Mouse (Mus musculus): Measurements from ENCODE around the gene Pitpnm2. TPM values are rescaled to one million over a fixed set of nuclear protein-coding genes. Genes with fewer than 3 reads are reported as not detected.
A peak's percentile ranks its signal among the peaks of the same experiment; 100 is the strongest.

Gene Pitpnm2
- polyA plus RNA-seq, 1 experiment from 2014 or later = 9.2 TPM

GRCm38 (mm10) chr5:124225891-124226290 is 23.7 kb downstream of the Pitpnm2 start:
- Histone ChIP-seq H3K9me3 (ENCODE audit: low read length) (no peaks in the 10 kb centered on the region), H3K27ac (ENCODE audit: low read length) (no peak overlapping the region), H3K4me2 (replicated peaks; ENCODE audit: low read depth, low read length) (no peak overlapping the region), H3K4me1 (ENCODE audit: insufficient read depth, low read depth, low read length) (peaks cover 23% of the 10 kb centered on the region; the same call in 1 of the 2 replicates), H3K27me3 (replicated peaks; ENCODE audit: insufficient read depth, low read length) (no peaks in the 10 kb centered on the region), H3K4me3 (ENCODE audit: low read depth, low read length) (no peak overlapping the region), H3K36me3 (ENCODE audit: insufficient read depth, low read length) (no peaks in the 10 kb centered on the region; the same call in 1 of the 2 replicates), H3K9ac (replicated peaks; ENCODE audit: low read depth) (no peak overlapping the region)
- DNase-seq (ENCODE audit: low spot score) = no peak
- WGBS = 94% methylated on average over 7 of the region's 7 CpGs
- ATAC-seq = no peak
- TF ChIP-seq CTCF (IDR thresholded peaks at IDR 0.05) (no peak), EP300 (IDR thresholded peaks at IDR 0.05) (no peak)

- Histone ChIP-seq H3K9me3 (ENCODE audit: low read length) (no peaks in the 10 kb centered on the region), H3K4me3 (ENCODE audit: low read depth, low read length) (no peak overlapping the region), H3K4me2 (replicated peaks; ENCODE audit: low read depth, low read length) (no peak overlapping the region), H3K27ac (ENCODE audit: low read length) (no peak overlapping the region), H3K9ac (replicated peaks; ENCODE audit: low read depth) (no peak overlapping the region), H3K36me3 (ENCODE audit: insufficient read depth, low read length) (no peaks in the 10 kb centered on the region; the same call in 1 of the 2 replicates), H3K27me3 (replicated peaks; ENCODE audit: insufficient read depth, low read length) (no peaks in the 10 kb centered on the region), H3K4me1 (ENCODE audit: insufficient read depth, low read depth, low read length) (peaks cover 26% of the 10 kb centered on the region; the same call in 1 of the 2 replicates)
- DNase-seq (ENCODE audit: low spot score) (peak; percentile 57), ATAC-seq (no peak)
- TF ChIP-seq EP300 (IDR thresholded peaks at IDR 0.05) (no peak), CTCF (IDR thresholded peaks at IDR 0.05) (no peak)
- WGBS = 60% methylated on average over 16 of the region's 16 CpGs
Measured at GRCm38 (mm10) chr5:124224321-124225092, 25.1 kb downstream of the Pitpnm2 start.

- H3K9me3 ChIP-seq (ENCODE audit: low read length) = no peaks in the 10 kb centered on the region
- no peak overlapping the region for H3K27ac ChIP-seq (ENCODE audit: low read length)
- H3K27me3 ChIP-seq (replicated peaks; ENCODE audit: insufficient read depth, low read length) = no peaks in the 10 kb centered on the region
- H3K36me3 ChIP-seq (ENCODE audit: insufficient read depth, low read length) = no peaks in the 10 kb centered on the region; the same call in 1 of the 2 replicates
- H3K4me1 ChIP-seq (ENCODE audit: insufficient read depth, low read depth, low read length) = peaks cover 32% of the 10 kb centered on the region
- no peak for TF ChIP-seq CTCF (IDR thresholded peaks at IDR 0.05)
- TF ChIP-seq EP300 (IDR thresholded peaks at IDR 0.05) = no peak
- no peak overlapping the region for H3K4me2 ChIP-seq (replicated peaks; ENCODE audit: low read depth, low read length)
- H3K9ac ChIP-seq (replicated peaks; ENCODE audit: low read depth) = no peak overlapping the region
- ATAC-seq = no peak
- no peak overlapping the region for H3K4me3 ChIP-seq (ENCODE audit: low read depth, low read length)
- DNase-seq (ENCODE audit: low spot score) = no peak
- WGBS = 85% methylated on average over 8 of the region's 8 CpGs
Measured at GRCm38 (mm10) chr5:124223574-124223973, 26.0 kb downstream of the Pitpnm2 start.

- no peak overlapping the region for H3K9ac ChIP-seq (replicated peaks; ENCODE audit: low read depth)
- H3K27me3 ChIP-seq (replicated peaks; ENCODE audit: insufficient read depth, low read length) = no peaks in the 10 kb centered on the region
- peaks cover 39% of the 10 kb centered on the region for H3K4me1 ChIP-seq (ENCODE audit: insufficient read depth, low read depth, low read length)
- no peak overlapping the region for H3K4me3 ChIP-seq (ENCODE audit: low read depth, low read length)
- no peaks in the 10 kb centered on the region for H3K9me3 ChIP-seq (ENCODE audit: low read length)
- ATAC-seq = peak; percentile 14
- DNase-seq (ENCODE audit: low spot score) = peak; percentile 44
- H3K4me2 ChIP-seq (replicated peaks; ENCODE audit: low read depth, low read length) = no peak overlapping the region
- peak overlapping the region; percentile 51; the same call in 1 of the 2 replicates for H3K27ac ChIP-seq (ENCODE audit: low read length)
- H3K36me3 ChIP-seq (ENCODE audit: insufficient read depth, low read length) = no peaks in the 10 kb centered on the region; the same call in 1 of the 2 replicates
- WGBS = 73% methylated on average over 11 of the region's 11 CpGs
- TF ChIP-seq EP300 (IDR thresholded peaks at IDR 0.05) (no peak), CTCF (IDR thresholded peaks at IDR 0.05) (no peak)
Measured at GRCm38 (mm10) chr5:124222696-124223095, 26.9 kb downstream of the Pitpnm2 start.

GRCm38 (mm10) chr5:124221736-124222040 is 27.9 kb downstream of the Pitpnm2 start:
- Histone ChIP-seq H3K4me1 (ENCODE audit: insufficient read depth, low read depth, low read length) (peaks cover 38% of the 10 kb centered on the region), H3K9ac (replicated peaks; ENCODE audit: low read depth) (no peak overlapping the region), H3K4me3 (ENCODE audit: low read depth, low read length) (no peak overlapping the region), H3K36me3 (ENCODE audit: insufficient read depth, low read length) (no peaks in the 10 kb centered on the region; the same call in 1 of the 2 replicates), H3K27me3 (replicated peaks; ENCODE audit: insufficient read depth, low read length) (no peaks in the 10 kb centered on the region), H3K27ac (ENCODE audit: low read length) (peak overlapping the region; percentile 71), H3K9me3 (ENCODE audit: low read length) (no peaks in the 10 kb centered on the region), H3K4me2 (replicated peaks; ENCODE audit: low read depth, low read length) (no peak overlapping the region)
- TF ChIP-seq EP300 (IDR thresholded peaks at IDR 0.05) (no peak), CTCF (IDR thresholded peaks at IDR 0.05) (no peak)
- DNase-seq (ENCODE audit: low spot score) = no peak
- WGBS = 63% methylated on average over 7 of the region's 7 CpGs
- no peak for ATAC-seq

GRCm38 (mm10) chr5:124221037-124221735 is 28.4 kb downstream of the Pitpnm2 start:
- DNase-seq (ENCODE audit: low spot score) (peak; percentile 93), ATAC-seq (peak; percentile 83)
- Histone ChIP-seq H3K9ac (replicated peaks; ENCODE audit: low read depth) (no peak overlapping the region), H3K27ac (ENCODE audit: low read length) (peak overlapping the region; percentile 71), H3K9me3 (ENCODE audit: low read length) (no peaks in the 10 kb centered on the region), H3K4me2 (replicated peaks; ENCODE audit: low read depth, low read length) (no peak overlapping the region), H3K4me1 (ENCODE audit: insufficient read depth, low read depth, low read length) (peaks cover 37% of the 10 kb centered on the region), H3K4me3 (ENCODE audit: low read depth, low read length) (no peak overlapping the region), H3K36me3 (ENCODE audit: insufficient read depth, low read length) (no peaks in the 10 kb centered on the region; the same call in 1 of the 2 replicates), H3K27me3 (replicated peaks; ENCODE audit: insufficient read depth, low read length) (no peaks in the 10 kb centered on the region)
- WGBS = 42% methylated on average over 7 of the region's 7 CpGs
- TF ChIP-seq CTCF (IDR thresholded peaks at IDR 0.05) (peak; percentile 36), EP300 (IDR thresholded peaks at IDR 0.05) (peak; percentile 45; the same call in 1 of the 2 replicates)

Measured in lung, postnatal 0 days (tissue).